ENCODE assay signal across 11 mouse cellular contexts in genomic region chr2:93873449-93874226, GRCm38 (mm10). TPM values are rescaled to one million over a fixed set of nuclear protein-coding genes. Genes with fewer than 3 reads are reported as not detected.
DNase-seq lines count a peak whose midpoint lies in the region; ATAC-seq lines count a peak whose summit lies in the region.
"Had no signal": no experiment of that assay in that cellular context is flagged by ENCODE, and none has a peak within 500 bp of the region (broad histone marks: within the 10 kb centered on the region; RNA-seq: fewer than 3 reads in every experiment).

No protein-coding gene starts in this region.

- H3K27me3 ChIP-seq in heart, embryonic 13.5 days (replicated peaks): peaks cover 6% of the 10 kb centered on the region
- H3K27me3 ChIP-seq in forebrain, embryonic 16.5 days (replicated peaks; ENCODE audit: control insufficient read depth, insufficient read depth, low read length): no peaks in the 10 kb centered on the region
- no peaks in the 10 kb centered on the region for H3K27me3 ChIP-seq in midbrain, embryonic 14.5 days (ENCODE audit: control insufficient read depth, insufficient read depth, low read length)

- 0 out of 2 replicates have a peak overlapping the region, but pooled peaks have one; percentile 14 for H3K9ac ChIP-seq in heart, embryonic 13.5 days
- H3K9ac ChIP-seq in forebrain, embryonic 16.5 days (replicated peaks; ENCODE audit: low read depth, low read length): no peak overlapping the region
- H3K9ac ChIP-seq in midbrain, embryonic 14.5 days (replicated peaks; ENCODE audit: low read length): no peak overlapping the region

- H3K4me3 ChIP-seq in heart, embryonic 13.5 days: no peak overlapping the region
- H3K4me3 ChIP-seq in forebrain, embryonic 16.5 days (replicated peaks; ENCODE audit: low read length): no peak overlapping the region
- H3K4me3 ChIP-seq in midbrain, embryonic 14.5 days (replicated peaks; ENCODE audit: low read depth, low read length): no peak overlapping the region

- no peaks in the 10 kb centered on the region for H3K36me3 ChIP-seq in heart, embryonic 13.5 days
- no peaks in the 10 kb centered on the region for H3K36me3 ChIP-seq in forebrain, embryonic 16.5 days (ENCODE audit: control insufficient read depth, insufficient read depth)
- H3K36me3 ChIP-seq in midbrain, embryonic 14.5 days (ENCODE audit: control insufficient read depth, insufficient read depth, low read length): no peaks in the 10 kb centered on the region

- H3K9me3 ChIP-seq in heart, embryonic 13.5 days: no peaks in the 10 kb centered on the region
- H3K9me3 ChIP-seq in forebrain, embryonic 16.5 days (ENCODE audit: control insufficient read depth, low read length): no peaks in the 10 kb centered on the region
- H3K9me3 ChIP-seq in midbrain, embryonic 14.5 days (ENCODE audit: control insufficient read depth, low read length): no peaks in the 10 kb centered on the region

- DNase-seq in heart, postnatal 4 days: no peak
- DNase-seq in R1 (ENCODE audit: low read depth, low spot score) (peak; percentile 73), adipocyte (ENCODE audit: low spot score) (no peak)
- DNase-seq in midbrain, embryonic 14.5 days: peak; percentile 20
- no peak for DNase-seq in ovary, postnatal 10 days (ENCODE audit: low spot score)
- DNase-seq in testis, postnatal 10 days (ENCODE audit: low spot score): no peak
- DNase-seq: spleen, adult 18-20 months had no signal

- H3K4me2 ChIP-seq in heart, embryonic 13.5 days: no peak overlapping the region
- no peak overlapping the region for H3K4me2 ChIP-seq in forebrain, embryonic 16.5 days (ENCODE audit: low read length)
- H3K4me2 ChIP-seq in midbrain, embryonic 14.5 days (ENCODE audit: low read length): no peak overlapping the region

- WGBS in heart, embryonic 13.5 days: 16% methylated on average over 12 of the region's 12 CpGs
- WGBS in forebrain, embryonic 16.5 days: 28% methylated on average over 10 of the region's 12 CpGs
- 25% methylated on average over 12 of the region's 12 CpGs for WGBS in midbrain, embryonic 14.5 days

- peaks cover 21% of the 10 kb centered on the region for H3K4me1 ChIP-seq in heart, embryonic 13.5 days
- peaks cover 11% of the 10 kb centered on the region for H3K4me1 ChIP-seq in forebrain, embryonic 16.5 days (replicated peaks; ENCODE audit: control insufficient read depth, insufficient read depth, low read length)
- H3K4me1 ChIP-seq in midbrain, embryonic 14.5 days (ENCODE audit: control insufficient read depth, insufficient read depth, low read length): peaks cover 6% of the 10 kb centered on the region; the same call in 1 of the 2 replicates

- no peak overlapping the region for H3K27ac ChIP-seq in heart, embryonic 13.5 days (replicated peaks)
- H3K27ac ChIP-seq in forebrain, embryonic 16.5 days (ENCODE audit: low read length): 0 out of 2 replicates have a peak overlapping the region, but pooled peaks have one; percentile 14
- H3K27ac ChIP-seq in midbrain, embryonic 14.5 days (replicated peaks; ENCODE audit: low read depth, low read length): no peak overlapping the region

- no peak for ATAC-seq in heart, embryonic 13.5 days (ENCODE audit: extremely low read depth, insufficient number of reproducible peaks, low FRiP score, low TSS enrichment)
- ATAC-seq in forebrain, embryonic 16.5 days: peak; percentile 21; the same call in 1 of the 2 replicates
- ATAC-seq in midbrain, embryonic 14.5 days (ENCODE audit: low FRiP score, low TSS enrichment): no peak
- ATAC-seq: inflammation-experienced regulatory T-cells, adult 6 months had no signal

RNA-seq across cellular contexts. Expression of gene Accsl, which starts 4.7 kb away (rescaled TPM):
- not detected in 2 replicates for polyA plus RNA-seq in heart, embryonic 13.5 days (2015; fragmentation: Nextera tagmentation; extraction: Ambion mirVana)
- total RNA-seq in heart, postnatal 4 days (2021): not detected
- 0.63 and 0.73 TPM in 2 replicates for polyA plus RNA-seq in forebrain, embryonic 16.5 days (2015; fragmentation: Nextera tagmentation; extraction: Ambion mirVana)
- 0.18 and 0.19 TPM in 2 replicates for polyA plus RNA-seq in midbrain, embryonic 14.5 days (2014; fragmentation: Nextera tagmentation; extraction: Ambion mirVana)
- total RNA-seq: megakaryocyte-erythroid progenitor cell, adult 5-6 weeks had no signal
- polyA plus RNA-seq: inflammation-experienced regulatory T-cells, adult 6 months had no signal

RNA-seq across cellular contexts. Expression of gene Accs, which starts 23.9 kb away (rescaled TPM):
- 6.1 and 7.6 TPM in 2 replicates for polyA plus RNA-seq in heart, embryonic 13.5 days (2015; fragmentation: Nextera tagmentation; extraction: Ambion mirVana)
- total RNA-seq in heart, postnatal 4 days (2021): 10 to 100 TPM; 10.2 to 10.6 TPM
- polyA plus RNA-seq in forebrain, embryonic 16.5 days (2015; fragmentation: Nextera tagmentation; extraction: Ambion mirVana): 6.4 and 7.2 TPM in 2 replicates
- 4.9 and 5.6 TPM in 2 replicates for polyA plus RNA-seq in midbrain, embryonic 14.5 days (2014; fragmentation: Nextera tagmentation; extraction: Ambion mirVana)

RNA-seq across cellular contexts. Expression of gene Ext2, which starts 51.3 kb away (rescaled TPM):
- polyA plus RNA-seq in heart, embryonic 13.5 days (2015; fragmentation: Nextera tagmentation; extraction: Ambion mirVana): 68.3 and 72.2 TPM in 2 replicates
- 10 to 100 TPM; 60.2 to 61.4 TPM for total RNA-seq in heart, postnatal 4 days (2021)
- polyA plus RNA-seq in forebrain, embryonic 16.5 days (2015; fragmentation: Nextera tagmentation; extraction: Ambion mirVana): 69.1 and 69.7 TPM in 2 replicates
- polyA plus RNA-seq in midbrain, embryonic 14.5 days (2014; fragmentation: Nextera tagmentation; extraction: Ambion mirVana): 61.0 and 69.9 TPM in 2 replicates

Comparison
In these comparisons a context has a peak if more than half of its experiments do, and no peak if none do; other contexts are left out.
1. DNase-seq: peak in R1 (single experiment) and midbrain, embryonic 14.5 days (single experiment); none in heart, postnatal 4 days (single experiment), ovary, postnatal 10 days (single experiment), testis, postnatal 10 days (single experiment) and adipocyte (single experiment).